Mouse (Mus musculus): Measurements from ENCODE around the gene Gprin1. TPM values are rescaled to one million over a fixed set of nuclear protein-coding genes. Genes with fewer than 3 reads are reported as not detected.

Gprin1 gene
- total RNA-seq, 2 experiments from 2014 or later, result not detected

- DNase-seq, result no peak
Measured at GRCm38 (mm10) chr13:54760164-54760795, 10.6 kb upstream of the Gprin1 start.

GRCm38 (mm10) chr13:54759496-54759895, 9.8 kb upstream of the Gprin1 start:
- no peak for DNase-seq

GRCm38 (mm10) chr13:54758756-54759470, 9.2 kb upstream of the Gprin1 start:
- DNase-seq, result no peak

GRCm38 (mm10) chr13:54758045-54758755, 8.5 kb upstream of the Gprin1 start:
- DNase-seq, result peak; percentile 68 to 71

- no peak for DNase-seq
Measured at GRCm38 (mm10) chr13:54757093-54757830, 7.6 kb upstream of the Gprin1 start.

- no peak for DNase-seq
Measured at GRCm38 (mm10) chr13:54756156-54756712, 6.6 kb upstream of the Gprin1 start.

GRCm38 (mm10) chr13:54755201-54755830, 5.6 kb upstream of the Gprin1 start:
- no peak for DNase-seq

- DNase-seq, result no peak
Measured at GRCm38 (mm10) chr13:54754169-54755080, 4.8 kb upstream of the Gprin1 start.

GRCm38 (mm10) chr13:54753733-54754132, 4.1 kb upstream of the Gprin1 start:
- no peak for DNase-seq

GRCm38 (mm10) chr13:54752656-54753055, 3.0 kb upstream of the Gprin1 start:
- no peak for DNase-seq

GRCm38 (mm10) chr13:54750699-54751098, 1.0 kb upstream of the Gprin1 start:
- peak in 1 of 2 experiments; percentile 48 for DNase-seq

- no peak for DNase-seq
Measured at GRCm38 (mm10) chr13:54749061-54749863, 412 bp downstream of the Gprin1 start.

- DNase-seq, result no peak
Measured at GRCm38 (mm10) chr13:54748721-54749060, 983 bp downstream of the Gprin1 start.

GRCm38 (mm10) chr13:54748190-54748589, 1.5 kb downstream of the Gprin1 start:
- DNase-seq, result no peak

- no peak for DNase-seq
Measured at GRCm38 (mm10) chr13:54746896-54747295, 2.8 kb downstream of the Gprin1 start.

GRCm38 (mm10) chr13:54746110-54746509, 3.6 kb downstream of the Gprin1 start:
- DNase-seq, result no peak

- no peak for DNase-seq
Measured at GRCm38 (mm10) chr13:54738213-54738601, 11.5 kb downstream of the Gprin1 start.

- peak; percentile 5 to 8 for DNase-seq
Measured at GRCm38 (mm10) chr13:54737488-54738212, 12.0 kb downstream of the Gprin1 start.

GRCm38 (mm10) chr13:54736931-54737330, 12.7 kb downstream of the Gprin1 start:
- no peak for DNase-seq

Data from heart, adult 18-20 months (tissue).